Mouse (Mus musculus): ENCODE results near the gene Trip6.

Gene Trip6

GRCm38 (mm10) chr5:137314193-137315083, at the start of gene Trip6:
Gene Trip6, minus strand, starts transcription at chr5:137314404.
- in situ Hi-C loops (cut with MboI, MseI): loop anchor here (25.0 kb wide), 1 partner anchor 752 kb away; the partner anchor contains the start of gene Cux1

- in situ Hi-C loops (cut with MboI, MseI): no loop called here
Measured at GRCm38 (mm10) chr5:137358382-137358781, 44.2 kb upstream of the Trip6 start.

- in situ Hi-C loops (cut with MboI, MseI): loop anchor here (5.0 kb wide), 1 partner anchor 33 kb away; no protein-coding TSS in a partner anchor
Measured at GRCm38 (mm10) chr5:137354091-137354490, 39.9 kb upstream of the Trip6 start.

- in situ Hi-C loops (cut with MboI, MseI): loop anchor here (5.0 kb wide), 1 partner anchor 35 kb away; no protein-coding TSS in a partner anchor
Measured at GRCm38 (mm10) chr5:137352011-137352975, 38.1 kb upstream of the Trip6 start.

GRCm38 (mm10) chr5:137351394-137351793, 37.2 kb upstream of the Trip6 start:
- in situ Hi-C loops (cut with MboI, MseI): loop anchor here (5.0 kb wide), 1 partner anchor 36 kb away; no protein-coding TSS in a partner anchor

GRCm38 (mm10) chr5:137351058-137351380, 36.8 kb upstream of the Trip6 start:
- in situ Hi-C loops (cut with MboI, MseI): loop anchor here (5.0 kb wide), 1 partner anchor 36 kb away; no protein-coding TSS in a partner anchor

- in situ Hi-C loops (cut with MboI, MseI): loop anchor here (5.0 kb wide), 1 partner anchor 37 kb away; no protein-coding TSS in a partner anchor
Measured at GRCm38 (mm10) chr5:137350205-137351057, 36.2 kb upstream of the Trip6 start.

GRCm38 (mm10) chr5:137349384-137350204, 35.4 kb upstream of the Trip6 start, which contains the start of gene Ephb4:
Gene Ephb4, plus strand, starts transcription at chr5:137350109.
- in situ Hi-C loops (cut with MboI, MseI): loop anchor here (5.0 to 10.0 kb wide), 2 partner anchors 38 to 415 kb away; no protein-coding TSS in a partner anchor

GRCm38 (mm10) chr5:137348482-137349383, 34.5 kb upstream of the Trip6 start:
- in situ Hi-C loops (cut with MboI, MseI): loop anchor here (10.0 kb wide), 1 partner anchor 416 kb away; no protein-coding TSS in a partner anchor

- in situ Hi-C loops (cut with MboI, MseI): loop anchor here (10.0 kb wide), 1 partner anchor 417 kb away; no protein-coding TSS in a partner anchor
Measured at GRCm38 (mm10) chr5:137347856-137348255, 33.7 kb upstream of the Trip6 start.

- in situ Hi-C loops (cut with MboI, MseI): loop anchor here (10.0 kb wide), 1 partner anchor 418 kb away; no protein-coding TSS in a partner anchor
Measured at GRCm38 (mm10) chr5:137346983-137347382, 32.8 kb upstream of the Trip6 start.

GRCm38 (mm10) chr5:137346388-137346787, 32.2 kb upstream of the Trip6 start:
- in situ Hi-C loops (cut with MboI, MseI): loop anchor here (10.0 kb wide), 1 partner anchor 418 kb away; no protein-coding TSS in a partner anchor

GRCm38 (mm10) chr5:137345821-137346220, 31.6 kb upstream of the Trip6 start:
- in situ Hi-C loops (cut with MboI, MseI): loop anchor here (10.0 kb wide), 1 partner anchor 419 kb away; no protein-coding TSS in a partner anchor

GRCm38 (mm10) chr5:137343869-137344268, 29.7 kb upstream of the Trip6 start:
- in situ Hi-C loops (cut with MboI, MseI): loop anchor here (10.0 kb wide), 1 partner anchor 421 kb away; no protein-coding TSS in a partner anchor

GRCm38 (mm10) chr5:137343412-137343811, 29.2 kb upstream of the Trip6 start:
- in situ Hi-C loops (cut with MboI, MseI): loop anchor here (10.0 kb wide), 1 partner anchor 421 kb away; no protein-coding TSS in a partner anchor

GRCm38 (mm10) chr5:137342407-137343012, 28.3 kb upstream of the Trip6 start:
- in situ Hi-C loops (cut with MboI, MseI): loop anchor here (10.0 kb wide), 1 partner anchor 422 kb away; no protein-coding TSS in a partner anchor

GRCm38 (mm10) chr5:137340222-137340621, 26.0 kb upstream of the Trip6 start:
- in situ Hi-C loops (cut with MboI, MseI): loop anchor here (10.0 kb wide), 1 partner anchor 425 kb away; no protein-coding TSS in a partner anchor

All from T-helper 2 cell (primary cell).